Mouse (Mus musculus): ENCODE results near the gene Cdkn2a.

Gene Cdkn2a

DNA sequence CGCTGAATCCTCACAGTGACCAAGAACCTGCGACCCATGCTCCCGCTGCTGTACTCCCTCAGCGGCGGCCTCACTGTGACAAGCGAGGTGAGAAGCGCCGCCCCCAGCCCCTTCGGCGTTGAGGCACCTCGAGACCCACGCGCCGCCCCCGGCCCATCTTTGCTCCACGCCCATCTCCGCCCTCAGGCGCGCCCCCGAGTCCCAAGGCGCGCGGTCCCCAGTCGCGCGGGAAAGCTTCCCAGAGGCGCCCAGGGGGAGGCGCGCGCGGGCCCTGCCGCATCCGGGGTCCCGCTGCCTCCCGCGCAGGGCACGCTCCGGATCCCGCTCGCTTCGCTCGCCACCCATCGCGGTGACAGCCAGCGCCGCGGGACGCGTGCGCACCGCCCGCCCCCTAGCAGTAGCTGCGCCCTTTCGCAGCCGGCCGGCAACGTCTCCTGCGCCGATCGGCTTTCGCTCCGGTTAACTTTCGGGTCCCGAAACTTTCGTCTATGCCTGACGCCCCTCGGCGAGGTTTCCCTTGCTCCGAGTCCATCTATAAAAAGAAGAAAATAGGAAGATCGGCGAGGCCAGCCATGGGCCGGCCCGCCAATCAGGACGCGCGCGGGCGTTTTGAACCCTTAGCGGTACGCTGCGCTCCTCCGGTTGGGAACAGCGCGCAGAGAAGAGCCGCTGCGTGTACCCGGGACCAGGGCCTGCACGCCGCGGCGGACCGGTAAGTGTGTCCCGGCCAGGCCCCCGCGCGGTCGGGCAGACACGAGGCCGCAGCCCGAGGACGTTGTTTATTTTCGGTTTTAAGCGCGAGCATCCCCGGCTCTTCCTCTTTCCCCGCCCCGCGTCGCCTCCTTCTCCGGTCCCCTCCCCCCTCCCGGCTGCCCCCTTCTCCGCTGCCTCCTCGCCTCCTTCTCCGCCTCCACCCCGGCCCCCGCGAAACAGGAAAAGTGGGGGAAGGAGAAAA, at the start of gene Cdkn2a:
Gene Cdkn2a, minus strand, starts transcription at position 168 of the 955 bp plus-strand sequence.
- no peak for DNase-seq (ENCODE audit: extremely low spot score, low read depth, low spot score)

DNA sequence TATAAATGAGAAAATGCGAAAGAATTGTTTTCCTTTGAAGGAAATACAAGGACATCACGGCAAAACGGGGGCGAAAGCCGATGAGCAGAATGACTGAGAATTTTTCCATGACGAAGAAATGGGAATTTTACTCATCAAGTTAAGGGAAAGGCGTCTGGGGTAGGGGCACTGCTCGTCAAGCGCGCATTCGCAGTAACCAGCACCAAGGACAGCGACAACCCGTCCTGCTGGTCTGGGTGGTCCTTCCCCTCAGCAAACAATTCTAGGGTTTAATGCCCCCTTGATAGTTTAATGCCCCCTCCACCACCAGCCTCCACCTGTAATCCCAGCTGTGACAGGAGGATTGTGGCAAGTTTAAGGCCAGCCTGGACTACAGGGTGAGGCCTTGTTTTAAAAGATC, 19.0 kb upstream of the Cdkn2a start:
- DNase-seq (ENCODE audit: extremely low spot score, low read depth, low spot score) = no peak

DNA sequence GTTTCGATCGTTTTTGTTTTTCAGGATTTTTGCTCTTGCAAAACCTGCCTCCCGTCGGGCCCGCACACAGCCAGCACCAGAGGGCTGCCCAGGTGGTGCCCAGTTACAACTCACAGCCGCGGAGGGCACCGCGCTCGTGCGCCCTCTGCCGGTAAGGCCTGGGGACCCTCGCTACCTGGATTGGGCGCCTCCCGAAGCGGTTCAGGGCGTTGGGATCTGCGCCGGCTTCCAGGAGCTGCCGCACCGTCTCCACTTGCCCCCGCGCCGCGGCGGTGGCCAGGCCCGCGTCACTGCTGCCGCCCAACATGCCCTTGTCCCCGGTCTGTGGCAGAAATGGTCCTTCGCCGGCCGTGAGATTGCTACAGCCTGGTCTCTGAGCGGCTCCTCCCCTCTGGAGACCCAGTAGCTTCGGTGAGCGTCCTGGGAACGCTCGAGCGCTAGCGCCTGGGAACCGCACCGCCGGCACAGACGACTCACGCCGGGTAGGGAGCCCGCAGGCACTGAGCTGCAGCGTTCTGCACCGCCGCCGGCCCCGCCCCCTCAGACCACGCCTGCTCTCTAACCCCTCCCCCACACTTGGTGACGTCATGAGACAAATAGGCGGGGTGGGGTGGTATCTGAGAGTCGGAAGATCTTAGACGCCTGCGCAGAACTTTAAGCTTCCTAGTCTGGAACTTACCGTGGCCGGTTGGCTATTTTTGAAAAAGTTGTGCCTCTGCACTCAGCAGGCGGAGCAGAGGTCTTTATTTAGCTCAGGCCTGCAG, 16.2 kb upstream of the Cdkn2a start, which contains the start of gene Cdkn2b:
Gene Cdkn2b, minus strand, starts transcription at position 549 of the 764 bp plus-strand sequence.
- DNase-seq (ENCODE audit: extremely low spot score, low read depth, low spot score) = no peak

DNA sequence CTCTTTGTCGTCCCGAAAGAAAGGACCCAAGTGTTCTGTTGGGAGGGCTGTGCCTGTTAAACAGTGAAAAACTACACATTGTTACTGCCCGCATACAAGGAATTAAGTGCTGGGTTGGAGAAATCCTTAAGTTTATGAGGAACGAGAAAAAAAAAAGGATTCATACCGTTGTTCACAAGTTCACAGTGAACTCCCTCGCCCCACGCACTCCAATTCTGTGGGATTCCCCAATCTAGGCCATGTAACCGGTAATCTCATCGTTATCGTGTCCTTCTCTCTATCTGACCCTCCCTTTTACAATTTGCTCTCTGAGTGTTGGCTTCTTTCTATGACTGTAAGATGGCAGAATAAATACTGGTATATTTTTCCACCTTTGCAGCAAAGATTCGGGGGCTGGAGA, 15.5 kb upstream of the Cdkn2a start:
- DNase-seq (ENCODE audit: extremely low spot score, low read depth, low spot score) = no peak

DNA sequence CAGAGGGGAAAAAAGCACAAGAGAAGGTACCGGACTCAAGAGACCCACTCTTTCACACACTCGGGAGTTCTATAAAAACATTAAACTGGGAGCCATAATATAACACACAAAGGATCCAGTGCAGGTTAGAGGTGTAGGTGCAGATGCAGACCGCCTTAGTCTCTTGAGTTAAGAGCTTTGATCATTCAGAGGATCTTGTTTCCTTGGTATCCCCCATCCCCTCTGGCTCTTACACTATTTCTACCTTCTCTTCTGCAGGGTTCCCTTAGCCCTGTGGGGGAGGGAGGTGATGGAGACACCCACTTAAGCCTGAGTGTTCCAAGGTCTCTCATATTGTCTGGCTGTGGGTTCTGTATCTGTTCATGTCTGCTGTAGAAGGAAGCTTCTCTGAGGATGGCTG, 13.5 kb upstream of the Cdkn2a start:
- DNase-seq (ENCODE audit: extremely low spot score, low read depth, low spot score) = no peak

DNA sequence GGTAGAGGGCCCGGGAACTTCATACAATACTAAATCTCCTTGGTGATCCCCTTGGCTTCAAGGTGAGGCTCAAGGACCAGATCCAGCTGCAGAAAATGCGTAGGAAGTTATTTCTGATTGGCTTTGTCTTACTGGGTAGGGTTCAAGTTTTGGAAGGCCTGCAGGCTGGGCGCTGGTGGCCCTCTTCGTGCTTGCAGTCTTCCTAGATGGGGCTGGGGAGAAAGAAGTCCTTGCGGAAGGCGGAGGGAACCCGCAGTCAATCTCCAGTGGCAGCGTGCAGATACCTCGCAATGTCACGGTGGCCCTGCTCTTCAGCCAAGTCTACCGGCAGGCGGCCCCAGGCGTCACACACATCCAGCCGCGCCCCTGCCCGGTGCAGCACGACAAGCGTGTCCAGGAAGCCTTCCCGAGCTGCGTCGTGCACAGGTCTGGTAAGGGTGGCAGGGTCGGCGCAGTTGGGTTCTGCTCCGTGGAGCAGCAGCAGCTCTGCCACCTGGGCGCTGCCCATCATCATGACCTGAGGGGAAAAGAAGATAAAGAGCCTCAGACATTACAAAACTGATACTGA, 12.4 kb upstream of the Cdkn2a start:
- no peak for DNase-seq (ENCODE audit: extremely low spot score, low read depth, low spot score)

DNA sequence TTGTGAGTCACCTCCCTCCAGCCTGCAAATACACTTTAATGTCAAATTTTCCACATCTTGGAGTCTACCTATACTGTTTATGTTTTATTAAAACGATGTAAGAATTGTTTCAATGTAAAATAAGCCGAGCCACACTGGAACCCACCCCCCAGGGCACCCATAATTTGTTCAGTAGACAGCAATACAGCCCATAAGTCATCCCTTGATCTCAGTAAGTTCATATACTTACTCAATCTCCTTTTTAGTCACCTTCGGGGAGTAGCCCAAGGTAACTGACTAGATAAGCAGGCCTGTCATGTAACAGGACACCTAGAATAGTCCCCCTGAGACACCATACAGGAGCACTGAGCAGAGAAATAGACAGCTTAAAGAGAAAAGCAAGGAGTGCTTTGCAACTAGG, 11.2 kb upstream of the Cdkn2a start:
- DNase-seq (ENCODE audit: extremely low spot score, low read depth, low spot score) = no peak

DNA sequence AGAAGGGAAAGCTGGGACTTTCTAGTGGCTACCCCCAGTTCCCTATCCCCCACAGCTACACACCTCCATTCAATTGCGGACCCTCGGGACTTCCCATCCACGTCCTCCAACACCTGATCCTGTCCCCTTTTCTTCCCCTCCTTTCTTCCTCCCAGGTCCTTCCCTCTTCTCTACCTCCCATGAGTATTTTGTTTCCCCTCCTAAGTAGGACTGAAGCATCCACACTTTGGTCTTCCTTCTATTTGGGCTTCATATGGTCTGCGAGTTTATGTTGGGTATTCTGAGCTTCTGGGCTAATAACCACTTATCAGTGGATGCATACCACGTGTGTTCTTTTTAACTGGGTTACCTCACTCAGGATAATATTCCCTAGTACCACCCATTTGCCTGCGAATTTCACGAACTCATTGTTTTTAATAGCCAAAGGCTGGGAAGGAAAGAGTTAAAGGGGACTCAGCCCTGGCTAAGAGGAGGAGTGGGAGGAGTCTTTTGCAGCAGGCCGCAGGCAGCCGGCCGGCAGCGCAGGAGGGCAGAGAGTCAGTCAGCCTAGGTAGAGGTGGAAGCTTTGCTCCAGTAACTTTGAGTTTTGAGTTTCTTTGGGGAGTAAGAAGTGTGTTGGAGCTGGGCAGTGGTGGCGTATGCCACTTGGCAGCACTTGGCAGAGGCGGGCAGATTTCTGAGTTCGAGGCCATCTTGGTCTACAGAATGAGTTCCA, 9.0 kb upstream of the Cdkn2a start:
- DNase-seq (ENCODE audit: extremely low spot score, low read depth, low spot score) = no peak

DNA sequence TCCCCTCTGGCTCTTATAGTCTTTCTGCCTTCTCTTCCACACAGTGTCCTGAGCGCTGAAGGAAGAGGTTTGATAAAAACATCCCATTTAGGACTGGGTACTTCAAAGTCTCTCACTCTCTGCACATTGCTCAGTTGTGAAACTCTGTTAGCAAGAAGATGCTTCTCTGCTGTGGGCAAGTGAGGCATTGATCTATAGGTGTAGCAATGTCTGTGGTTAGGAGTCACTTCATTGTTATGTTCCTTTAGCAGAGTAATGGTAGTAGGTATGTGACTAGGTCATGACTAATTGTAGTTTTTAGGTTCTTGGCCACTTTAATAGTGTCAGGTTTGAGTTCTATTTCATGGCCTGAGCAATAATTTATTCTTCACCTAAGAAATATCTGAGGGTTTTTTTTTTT, 7.7 kb upstream of the Cdkn2a start:
- DNase-seq (ENCODE audit: extremely low spot score, low read depth, low spot score) = no peak

DNA sequence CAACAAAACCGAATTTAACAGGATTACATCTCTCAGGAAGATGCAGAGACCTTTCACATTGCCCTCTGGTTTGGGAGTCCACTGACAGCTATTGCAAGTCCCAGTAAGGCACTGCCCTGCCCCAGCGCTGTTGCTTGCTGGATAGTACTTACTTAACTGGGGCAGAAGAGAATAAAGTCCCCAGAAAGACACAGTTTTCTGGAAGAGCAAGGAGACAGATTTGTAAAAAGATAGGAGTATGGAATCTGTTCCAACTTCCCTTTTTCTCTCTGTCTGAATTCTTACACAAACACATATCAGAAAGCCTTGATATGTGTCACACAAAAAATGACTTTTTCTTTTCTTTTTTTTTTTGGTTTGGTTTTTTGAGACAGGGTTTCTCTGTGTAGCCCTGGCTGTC, 5.3 kb upstream of the Cdkn2a start:
- no peak for DNase-seq (ENCODE audit: extremely low spot score, low read depth, low spot score)

DNA sequence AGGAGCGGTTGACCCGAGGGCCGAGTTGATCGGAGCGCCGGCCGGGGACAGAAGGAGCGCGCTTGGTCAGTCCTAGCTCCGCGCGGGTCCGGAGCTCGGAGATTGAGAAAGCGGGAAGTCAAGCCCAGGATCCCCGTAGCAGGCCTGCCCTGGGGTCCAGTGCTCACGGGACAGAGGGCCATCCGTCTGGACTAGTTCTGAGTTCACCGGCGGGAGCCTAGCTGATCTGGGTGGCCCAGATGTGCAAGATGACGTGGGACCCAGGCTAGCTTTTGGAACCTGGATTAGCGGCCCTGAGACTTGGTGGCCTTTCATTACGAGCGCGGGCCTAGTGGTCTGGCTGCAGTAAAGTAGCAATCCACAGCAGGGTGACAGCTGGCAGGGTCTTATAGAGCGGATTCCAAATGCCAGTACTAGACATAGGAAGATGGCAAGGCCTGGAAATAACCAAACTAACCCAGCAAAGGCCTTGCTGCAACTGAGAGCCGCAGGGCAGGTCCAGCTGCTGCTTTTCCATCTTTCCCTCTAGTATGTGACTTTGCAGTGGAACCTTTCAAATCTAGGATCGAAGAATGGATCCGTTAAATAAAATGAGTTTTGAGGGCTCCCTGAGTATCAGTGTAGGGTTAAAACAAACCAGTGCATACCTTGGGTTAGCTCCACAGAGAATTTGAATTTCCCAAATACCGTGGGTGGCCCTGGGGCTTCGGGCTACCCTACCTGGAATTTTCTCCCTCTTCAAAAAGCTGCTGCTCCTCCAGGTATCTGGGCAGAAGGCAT, 1.2 kb upstream of the Cdkn2a start:
- no peak for DNase-seq (ENCODE audit: extremely low spot score, low read depth, low spot score)

DNA sequence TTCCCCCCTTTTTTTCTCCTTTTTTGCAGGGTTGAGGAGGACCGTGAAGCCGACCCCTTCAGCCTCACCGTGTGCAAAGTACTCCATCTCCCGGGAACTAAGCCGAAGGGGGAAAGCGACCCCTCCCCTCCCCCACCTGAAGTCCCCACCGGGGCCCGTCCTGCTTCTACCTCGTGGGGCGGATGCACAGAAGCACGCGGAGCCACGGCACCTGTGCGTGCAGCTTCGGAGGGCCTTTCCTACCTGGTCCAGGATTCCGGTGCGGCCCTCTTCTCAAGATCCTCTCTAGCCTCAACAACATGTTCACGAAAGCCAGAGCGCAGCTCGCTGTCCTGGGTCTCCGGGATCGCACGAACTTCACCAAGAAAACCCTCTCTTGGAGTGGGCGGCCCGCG, 365 bp downstream of the Cdkn2a start:
- no peak for DNase-seq (ENCODE audit: extremely low spot score, low read depth, low spot score)

DNA sequence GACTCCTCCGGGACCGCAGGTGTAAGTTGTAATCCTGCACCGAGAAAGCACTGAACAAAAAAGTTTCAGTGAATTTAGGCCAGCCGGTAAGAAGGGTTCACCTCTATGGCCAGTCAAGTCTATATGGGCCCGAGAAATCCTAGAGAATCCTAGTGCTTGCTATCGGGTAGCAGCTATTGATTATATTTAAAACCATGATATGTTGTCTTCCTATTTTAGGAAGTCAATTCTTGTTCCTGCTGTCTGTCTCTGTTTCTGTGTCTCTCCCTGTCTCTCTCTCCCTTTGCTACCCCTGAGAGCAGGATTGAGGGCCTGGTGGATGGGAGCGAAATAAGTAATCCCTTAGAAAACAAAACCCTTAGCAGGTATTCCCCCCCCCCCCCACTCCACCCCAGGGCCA, 937 bp downstream of the Cdkn2a start:
- no peak for DNase-seq (ENCODE audit: extremely low spot score, low read depth, low spot score)

DNA sequence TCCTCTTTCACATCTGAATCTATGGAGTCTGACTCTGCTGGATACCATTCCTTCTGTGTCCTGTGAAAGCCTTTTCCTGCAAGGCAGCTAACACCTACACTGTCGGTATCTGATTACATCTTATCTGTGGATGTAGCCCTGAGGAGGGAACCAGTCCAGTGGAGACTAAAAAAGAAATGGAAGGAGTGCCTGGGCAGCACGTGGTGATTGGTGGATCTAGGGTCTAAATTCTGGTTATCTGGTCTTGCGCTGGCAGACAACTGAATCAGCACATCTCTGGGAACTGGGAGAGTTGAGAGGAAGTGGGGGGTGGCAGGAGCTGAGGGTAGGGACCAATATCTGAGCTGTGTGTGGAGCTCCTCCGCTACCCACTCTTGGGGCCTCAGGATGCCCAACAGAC, 5.4 kb downstream of the Cdkn2a start:
- DNase-seq (ENCODE audit: extremely low spot score, low read depth, low spot score) = no peak

DNA sequence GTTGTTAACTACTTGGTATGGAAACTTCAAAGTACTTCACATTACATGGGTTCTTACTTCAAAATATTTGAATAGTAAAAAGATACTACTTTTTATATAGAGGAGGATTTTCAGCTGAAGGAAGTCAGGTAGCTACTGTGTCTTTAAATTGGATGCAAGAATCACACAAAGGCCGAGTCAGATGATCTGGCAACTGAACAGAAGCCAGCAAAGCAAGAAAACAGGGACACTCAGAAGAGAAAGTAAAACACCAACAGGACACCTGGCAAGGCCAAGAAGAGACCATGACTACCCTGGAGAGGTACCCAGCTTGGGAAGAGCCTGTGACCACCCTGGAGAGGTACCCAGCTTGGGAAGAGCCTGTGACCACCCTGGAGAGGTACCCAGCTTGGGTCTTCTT, 7.9 kb downstream of the Cdkn2a start:
- no peak for DNase-seq (ENCODE audit: extremely low spot score, low read depth, low spot score)

DNA sequence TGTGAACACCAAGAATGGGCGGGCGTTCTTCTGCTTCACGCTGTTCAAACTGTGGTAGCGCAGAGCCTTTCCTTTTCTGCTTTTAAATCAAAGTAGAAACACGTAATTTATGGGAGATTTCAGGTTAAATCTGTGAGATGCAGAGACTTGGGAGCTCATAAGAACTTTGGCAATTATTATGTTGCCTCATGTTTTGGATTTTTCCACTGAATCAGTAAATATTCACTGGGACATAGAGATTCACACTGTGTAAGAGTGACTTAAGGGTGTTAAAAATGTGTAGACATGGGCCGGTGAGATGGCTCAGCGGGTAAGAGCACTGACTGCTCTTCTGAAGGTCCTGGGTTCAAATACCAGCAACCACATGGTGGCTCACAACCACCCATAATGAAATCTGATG, 8.8 kb downstream of the Cdkn2a start:
- DNase-seq (ENCODE audit: extremely low spot score, low read depth, low spot score) = no peak

DNA sequence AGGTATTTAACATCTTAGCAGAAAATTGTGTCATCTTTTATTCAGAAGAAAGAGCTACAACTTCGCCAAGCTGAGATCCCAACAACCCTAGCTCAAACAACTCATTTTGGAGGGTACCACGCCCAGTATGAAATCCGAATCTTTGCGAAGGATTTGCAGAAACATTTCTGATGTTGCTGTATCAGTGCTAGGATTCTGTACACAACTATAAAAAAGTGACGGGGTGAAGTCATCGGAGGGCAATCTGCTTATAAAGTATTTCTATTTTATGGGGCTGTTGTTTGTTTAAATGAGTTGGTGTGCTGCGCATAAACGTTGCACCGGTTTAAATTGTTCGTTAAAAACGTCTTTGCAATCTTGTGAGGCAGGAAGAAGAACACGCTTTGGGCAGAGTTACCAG, 11.8 kb downstream of the Cdkn2a start:
- DNase-seq (ENCODE audit: extremely low spot score, low read depth, low spot score) = no peak

DNA sequence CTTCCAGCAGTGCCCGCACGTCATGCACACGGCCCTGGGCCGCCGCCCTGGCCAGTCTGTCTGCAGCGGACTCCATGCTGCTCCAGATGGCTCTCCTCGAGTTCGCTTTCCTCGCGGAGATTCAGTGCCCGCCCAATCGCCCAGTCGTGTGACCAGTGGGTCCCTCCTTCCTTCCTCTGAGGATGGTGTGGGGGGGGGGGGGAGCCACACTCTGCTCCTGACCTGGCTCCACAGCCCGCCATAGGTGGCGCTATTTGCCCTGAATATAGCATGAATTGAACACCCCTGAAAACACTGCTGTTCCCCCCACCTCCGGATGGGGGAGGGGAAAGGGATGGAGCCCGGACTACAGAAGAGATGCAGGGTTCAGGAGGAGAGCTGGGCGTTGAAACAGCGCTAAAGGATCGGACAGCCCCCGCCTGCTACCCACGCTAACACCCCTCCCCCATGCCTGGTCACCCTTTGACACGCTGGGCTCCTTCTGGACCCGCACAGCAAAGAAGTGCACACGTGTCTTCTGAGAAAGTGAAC, 12.4 kb downstream of the Cdkn2a start:
- no peak for DNase-seq (ENCODE audit: extremely low spot score, low read depth, low spot score)

DNA sequence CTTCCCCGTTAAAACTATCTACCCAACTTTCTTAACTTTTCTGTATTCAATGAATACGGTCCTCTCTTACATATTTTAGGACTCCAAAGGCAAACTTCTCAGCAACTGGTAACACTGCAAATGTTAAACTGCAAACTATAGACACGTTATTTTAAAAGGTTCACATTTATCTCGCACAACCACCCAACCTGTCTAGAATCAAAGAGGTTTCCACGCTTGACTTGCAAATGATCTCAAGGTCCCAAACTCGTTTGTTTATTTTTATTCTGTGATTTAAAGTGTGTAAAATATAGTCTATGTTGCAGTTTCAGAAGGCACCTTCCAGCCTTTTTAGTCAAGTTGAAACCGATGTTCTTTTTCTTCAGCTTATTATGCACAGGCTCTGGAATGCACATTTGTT, 13.2 kb downstream of the Cdkn2a start:
- no peak for DNase-seq (ENCODE audit: extremely low spot score, low read depth, low spot score)

DNA sequence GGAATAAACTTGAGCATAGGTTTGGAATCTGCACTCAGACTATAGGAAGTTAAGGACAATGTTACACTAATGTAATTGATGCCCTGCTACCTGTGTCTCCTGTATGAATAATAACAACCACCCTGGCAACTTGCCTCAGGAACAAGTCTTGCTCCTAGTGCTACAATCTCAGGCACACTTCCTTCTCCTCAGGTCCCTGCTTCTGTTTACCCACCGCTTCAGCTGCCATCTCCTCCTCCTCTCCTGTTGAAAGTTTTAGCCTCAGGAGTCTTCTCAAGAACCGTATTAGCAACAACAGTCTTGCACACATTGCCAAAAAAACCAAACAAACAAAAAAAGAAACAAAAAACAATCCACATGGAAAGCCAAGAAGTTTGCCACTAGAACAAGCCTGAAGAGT, 14.8 kb downstream of the Cdkn2a start:
- no peak for DNase-seq (ENCODE audit: extremely low spot score, low read depth, low spot score)
